Mouse (Mus musculus): Measurements from ENCODE around the gene 1700080E11Rik. TPM values are rescaled to one million over a fixed set of nuclear protein-coding genes. Genes with fewer than 3 reads are reported as not detected.

The 1700080E11Rik gene
- polyA plus RNA-seq (2014; fragmentation: Nextera tagmentation; extraction: Ambion mirVana), result not detected in 2 replicates

DNA sequence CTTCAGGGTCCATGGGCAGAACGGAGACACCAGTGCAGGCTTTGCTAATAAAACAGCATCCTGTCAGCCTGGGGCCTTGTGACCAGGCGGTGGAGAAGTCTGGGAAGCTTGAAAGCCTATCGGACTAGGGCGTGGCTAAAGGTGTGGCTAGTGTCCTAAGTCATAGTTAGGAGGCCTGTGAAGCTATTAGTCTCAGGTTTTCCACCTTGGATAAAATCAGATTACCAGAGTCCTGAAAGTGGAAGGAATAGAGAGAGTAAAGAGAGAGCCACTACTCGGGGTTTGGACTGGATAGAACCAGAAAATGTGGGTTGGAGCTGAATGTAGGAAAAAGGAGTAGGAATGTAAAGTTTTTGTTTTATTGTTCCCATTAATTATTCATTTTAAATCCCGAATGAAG, at the start of gene 1700080E11Rik:
Gene 1700080E11Rik, minus strand, starts transcription at position 101 of the 400 bp plus-strand sequence.
- no peak within 1 kb of the TSS for H3K4me2 ChIP-seq (replicated peaks; ENCODE audit: low read depth, low read length)
- no peaks in the 10 kb centered on the region for H3K36me3 ChIP-seq (ENCODE audit: control insufficient read depth, insufficient read depth, low read length)
- H3K4me1 ChIP-seq (ENCODE audit: control insufficient read depth, insufficient read depth, low read length), result no peaks in the 10 kb centered on the region
- no peak within 1 kb of the TSS for H3K9ac ChIP-seq (ENCODE audit: low read depth, low read length)
- H3K4me3 ChIP-seq (ENCODE audit: low read length), result no peak within 1 kb of the TSS
- no peaks in the 10 kb centered on the region for H3K27me3 ChIP-seq (ENCODE audit: control insufficient read depth, insufficient read depth, low read length)
- no peaks in the 10 kb centered on the region for H3K9me3 ChIP-seq (ENCODE audit: control insufficient read depth, low read length)
- no peak for ATAC-seq (ENCODE audit: low FRiP score, low TSS enrichment)
- WGBS, result 80% methylated on average over 6 of the region's 6 CpGs
- no peak within 1 kb of the TSS for H3K27ac ChIP-seq (ENCODE audit: low read depth, low read length)

- no peak for ATAC-seq (ENCODE audit: low FRiP score, low TSS enrichment)
These were observed 41.8 kb upstream of the 1700080E11Rik start for GRCm38 (mm10) chr9:105186725-105187124.

DNA sequence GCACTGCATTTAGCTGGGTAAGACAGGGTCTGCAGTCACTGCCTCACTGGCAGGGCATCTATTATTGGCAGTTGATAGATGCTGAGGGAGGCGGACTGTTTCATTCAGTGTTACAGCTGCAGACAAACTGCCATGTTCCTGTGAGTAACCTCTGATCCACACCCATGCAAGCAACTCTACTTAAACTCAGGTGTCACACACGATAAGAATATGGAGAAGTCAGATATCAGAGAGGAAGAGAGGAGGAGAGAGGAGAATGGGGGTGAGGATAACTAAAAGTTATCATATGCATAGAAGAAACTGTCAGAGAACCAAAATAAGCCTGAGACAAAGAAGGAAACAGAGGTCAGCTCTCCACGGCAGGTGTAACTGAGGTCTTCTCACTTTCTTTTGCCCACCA, 37.5 kb upstream of the 1700080E11Rik start:
- no peak overlapping the region for H3K4me3 ChIP-seq (ENCODE audit: low read length)
- H3K9me3 ChIP-seq (ENCODE audit: control insufficient read depth, low read length), result no peaks in the 10 kb centered on the region
- no peak for ATAC-seq (ENCODE audit: low FRiP score, low TSS enrichment)
- no peaks in the 10 kb centered on the region for H3K36me3 ChIP-seq (ENCODE audit: control insufficient read depth, insufficient read depth, low read length)
- H3K9ac ChIP-seq (ENCODE audit: low read depth, low read length), result no peak overlapping the region
- no peak overlapping the region for H3K27ac ChIP-seq (ENCODE audit: low read depth, low read length)
- no peaks in the 10 kb centered on the region for H3K4me1 ChIP-seq (ENCODE audit: control insufficient read depth, insufficient read depth, low read length)
- 80% methylated on average over 3 of the region's 3 CpGs for WGBS
- no peak overlapping the region for H3K4me2 ChIP-seq (replicated peaks; ENCODE audit: low read depth, low read length)
- H3K27me3 ChIP-seq (ENCODE audit: control insufficient read depth, insufficient read depth, low read length), result no peaks in the 10 kb centered on the region

More at GRCm38 (mm10) chr9:105186725-105187124, 41.8 kb upstream of the 1700080E11Rik start:
- Histone ChIP-seq H3K4me1 (ENCODE audit: control insufficient read depth, insufficient read depth, low read length) (no peaks in the 10 kb centered on the region), H3K4me2 (replicated peaks; ENCODE audit: low read depth, low read length) (no peak overlapping the region), H3K9ac (ENCODE audit: low read depth, low read length) (no peak overlapping the region), H3K4me3 (ENCODE audit: low read length) (no peak overlapping the region), H3K9me3 (ENCODE audit: control insufficient read depth, low read length) (no peaks in the 10 kb centered on the region), H3K27ac (ENCODE audit: low read depth, low read length) (no peak overlapping the region), H3K27me3 (ENCODE audit: control insufficient read depth, insufficient read depth, low read length) (no peaks in the 10 kb centered on the region), H3K36me3 (ENCODE audit: control insufficient read depth, insufficient read depth, low read length) (no peaks in the 10 kb centered on the region)
- 72% methylated on average over 3 of the region's 3 CpGs for WGBS

DNA sequence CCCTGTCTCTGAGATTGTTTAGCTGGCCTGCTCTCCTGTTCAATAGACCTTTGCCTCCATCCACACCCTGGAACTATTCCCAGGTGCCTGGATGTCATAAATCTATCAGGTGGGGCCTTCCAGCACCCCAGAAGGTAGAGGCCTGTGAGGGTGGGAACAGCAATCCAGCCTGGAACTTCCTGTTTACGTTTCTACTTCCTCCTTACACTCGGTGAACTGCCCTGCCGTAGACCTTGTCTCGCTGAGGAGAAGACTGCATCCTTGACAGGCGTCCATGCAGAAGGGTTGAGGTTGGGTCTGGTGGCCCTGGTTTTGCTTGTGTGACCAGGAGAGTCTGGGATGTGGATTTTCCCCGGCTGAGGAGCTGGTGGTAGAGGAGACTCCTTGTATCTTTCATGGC, 5.7 kb downstream of the 1700080E11Rik start:
- Histone ChIP-seq H3K4me3 (ENCODE audit: low read length) (no peak overlapping the region), H3K27me3 (ENCODE audit: control insufficient read depth, insufficient read depth, low read length) (no peaks in the 10 kb centered on the region), H3K4me1 (ENCODE audit: control insufficient read depth, insufficient read depth, low read length) (no peaks in the 10 kb centered on the region), H3K9me3 (ENCODE audit: control insufficient read depth, low read length) (no peaks in the 10 kb centered on the region), H3K36me3 (ENCODE audit: control insufficient read depth, insufficient read depth, low read length) (no peaks in the 10 kb centered on the region), H3K4me2 (replicated peaks; ENCODE audit: low read depth, low read length) (no peak overlapping the region), H3K9ac (ENCODE audit: low read depth, low read length) (no peak overlapping the region), H3K27ac (ENCODE audit: low read depth, low read length) (no peak overlapping the region)
- WGBS, result 72% methylated on average over 6 of the region's 6 CpGs
- no peak for ATAC-seq (ENCODE audit: low FRiP score, low TSS enrichment)

GRCm38 (mm10) chr9:105136404-105136803, 8.5 kb downstream of the 1700080E11Rik start:
- H3K27me3 ChIP-seq (ENCODE audit: control insufficient read depth, insufficient read depth, low read length), result no peaks in the 10 kb centered on the region
- no peak for ATAC-seq (ENCODE audit: low FRiP score, low TSS enrichment)
- H3K9ac ChIP-seq (ENCODE audit: low read depth, low read length), result no peak overlapping the region
- WGBS, result 24% methylated on average over 1 of the region's 1 CpGs
- H3K36me3 ChIP-seq (ENCODE audit: control insufficient read depth, insufficient read depth, low read length), result no peaks in the 10 kb centered on the region
- no peak overlapping the region for H3K27ac ChIP-seq (ENCODE audit: low read depth, low read length)
- H3K9me3 ChIP-seq (ENCODE audit: control insufficient read depth, low read length), result no peaks in the 10 kb centered on the region
- no peak overlapping the region for H3K4me2 ChIP-seq (replicated peaks; ENCODE audit: low read depth, low read length)
- H3K4me1 ChIP-seq (ENCODE audit: control insufficient read depth, insufficient read depth, low read length), result no peaks in the 10 kb centered on the region
- H3K4me3 ChIP-seq (ENCODE audit: low read length), result no peak overlapping the region

GRCm38 (mm10) chr9:105134536-105134935, 10.4 kb downstream of the 1700080E11Rik start:
- ATAC-seq (ENCODE audit: low FRiP score, low TSS enrichment), result no peak
- H3K27me3 ChIP-seq (ENCODE audit: control insufficient read depth, insufficient read depth, low read length), result no peaks in the 10 kb centered on the region; the same call in 1 of the 2 replicates
- no peak overlapping the region for H3K9ac ChIP-seq (ENCODE audit: low read depth, low read length)
- H3K27ac ChIP-seq (ENCODE audit: low read depth, low read length), result no peak overlapping the region
- no peaks in the 10 kb centered on the region for H3K9me3 ChIP-seq (ENCODE audit: control insufficient read depth, low read length)
- H3K36me3 ChIP-seq (ENCODE audit: control insufficient read depth, insufficient read depth, low read length), result no peaks in the 10 kb centered on the region
- no peak overlapping the region for H3K4me3 ChIP-seq (ENCODE audit: low read length)
- H3K4me2 ChIP-seq (replicated peaks; ENCODE audit: low read depth, low read length), result no peak overlapping the region
- H3K4me1 ChIP-seq (ENCODE audit: control insufficient read depth, insufficient read depth, low read length), result no peaks in the 10 kb centered on the region
- WGBS, result 90% methylated on average over 5 of the region's 5 CpGs

DNA sequence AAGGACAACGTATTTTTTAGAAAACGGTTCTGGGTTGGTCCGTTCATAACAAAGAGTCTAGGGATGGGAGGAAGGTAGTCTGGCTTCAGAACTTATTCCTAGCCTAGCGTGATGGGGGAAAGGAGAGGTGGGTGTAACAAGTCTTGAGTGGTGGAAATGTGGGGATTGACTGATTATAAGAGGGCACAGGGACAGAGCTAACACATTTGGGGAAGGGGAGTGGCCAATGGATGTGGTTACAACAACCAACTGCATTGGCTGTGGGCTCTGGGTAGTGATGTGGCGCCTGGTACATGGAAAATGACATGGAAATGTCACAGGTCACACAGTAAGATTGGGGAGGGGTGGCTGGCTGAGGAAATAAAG, 12.9 kb downstream of the 1700080E11Rik start:
- Histone ChIP-seq H3K9me3 (ENCODE audit: control insufficient read depth, low read length) (no peaks in the 10 kb centered on the region), H3K4me3 (ENCODE audit: low read length) (peak overlapping the region; percentile 69), H3K27ac (ENCODE audit: low read depth, low read length) (no peak overlapping the region), H3K9ac (ENCODE audit: low read depth, low read length) (0 out of 2 replicates have a peak overlapping the region, but pooled peaks have one; percentile 68), H3K27me3 (ENCODE audit: control insufficient read depth, insufficient read depth, low read length) (no peaks in the 10 kb centered on the region; the same call in 1 of the 2 replicates), H3K36me3 (ENCODE audit: control insufficient read depth, insufficient read depth, low read length) (no peaks in the 10 kb centered on the region), H3K4me2 (replicated peaks; ENCODE audit: low read depth, low read length) (peak overlapping the region; percentile 87), H3K4me1 (ENCODE audit: control insufficient read depth, insufficient read depth, low read length) (no peaks in the 10 kb centered on the region)
- ATAC-seq (ENCODE audit: low FRiP score, low TSS enrichment), result peak; percentile 40; the same call in 1 of the 2 replicates
- WGBS, result 22% methylated on average over 5 of the region's 5 CpGs

DNA sequence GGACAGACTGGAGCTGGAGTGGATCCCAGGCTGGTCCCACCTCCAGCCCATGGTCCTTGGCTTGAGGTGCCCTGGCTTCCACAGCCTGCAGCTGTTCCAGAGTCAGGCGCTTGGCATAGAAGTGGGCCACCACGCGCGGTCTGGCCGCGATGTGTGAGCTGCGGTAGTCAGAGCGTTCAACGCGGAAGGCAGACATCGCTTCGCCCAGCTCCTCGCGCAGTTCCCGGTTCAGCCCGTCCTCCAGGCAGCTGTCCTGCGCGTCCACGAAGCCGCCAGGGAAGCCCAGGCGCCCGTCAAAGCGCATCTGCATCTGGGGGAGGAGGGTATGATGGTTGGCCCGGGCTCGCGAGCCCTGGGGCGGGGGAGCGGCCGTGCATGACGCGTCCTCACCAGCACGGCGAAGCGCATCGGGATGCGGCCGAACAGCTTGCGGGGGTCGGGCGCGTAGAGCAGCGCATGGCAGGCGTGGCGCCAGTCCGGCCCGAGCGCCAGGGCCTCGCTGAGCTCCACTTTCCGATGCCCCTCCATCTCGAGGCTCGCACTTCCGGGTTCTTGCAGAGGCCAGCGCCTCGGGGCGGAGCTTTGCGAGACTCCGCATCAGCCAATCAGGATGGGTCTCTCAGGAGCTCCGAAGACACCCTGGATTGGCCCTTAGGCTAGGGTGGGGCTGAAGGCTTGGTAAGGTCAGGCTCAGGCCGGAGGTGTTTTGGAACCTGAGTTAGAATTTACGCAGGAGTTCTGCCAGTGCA, 13.5 kb downstream of the 1700080E11Rik start, which contains the start of gene Nudt16:
Gene Nudt16, minus strand, starts transcription at position 572 of the 749 bp plus-strand sequence.
- Histone ChIP-seq H3K36me3 (ENCODE audit: control insufficient read depth, insufficient read depth, low read length) (no peaks in the 10 kb centered on the region), H3K9me3 (ENCODE audit: control insufficient read depth, low read length) (no peaks in the 10 kb centered on the region), H3K27ac (ENCODE audit: low read depth, low read length) (peak within 1 kb of the TSS; percentile 73), H3K9ac (ENCODE audit: low read depth, low read length) (peak within 1 kb of the TSS; percentile 68), H3K27me3 (ENCODE audit: control insufficient read depth, insufficient read depth, low read length) (no peaks in the 10 kb centered on the region; the same call in 1 of the 2 replicates), H3K4me1 (ENCODE audit: control insufficient read depth, insufficient read depth, low read length) (no peaks in the 10 kb centered on the region), H3K4me3 (ENCODE audit: low read length) (peak within 1 kb of the TSS; percentile 69), H3K4me2 (replicated peaks; ENCODE audit: low read depth, low read length) (peak within 1 kb of the TSS; percentile 87)
- peak; percentile 99 for ATAC-seq (ENCODE audit: low FRiP score, low TSS enrichment)
- under 1% methylated on average over 55 of the region's 60 CpGs for WGBS

GRCm38 (mm10) chr9:105130331-105130730, 14.6 kb downstream of the 1700080E11Rik start:
- no peaks in the 10 kb centered on the region; the same call in 1 of the 2 replicates for H3K27me3 ChIP-seq (ENCODE audit: control insufficient read depth, insufficient read depth, low read length)
- H3K9ac ChIP-seq (ENCODE audit: low read depth, low read length), result no peak overlapping the region
- H3K4me2 ChIP-seq (replicated peaks; ENCODE audit: low read depth, low read length), result no peak overlapping the region
- 95% methylated on average over 8 of the region's 8 CpGs for WGBS
- H3K27ac ChIP-seq (ENCODE audit: low read depth, low read length), result no peak overlapping the region
- no peak overlapping the region for H3K4me3 ChIP-seq (ENCODE audit: low read length)
- H3K9me3 ChIP-seq (ENCODE audit: control insufficient read depth, low read length), result no peaks in the 10 kb centered on the region
- no peaks in the 10 kb centered on the region for H3K36me3 ChIP-seq (ENCODE audit: control insufficient read depth, insufficient read depth, low read length)
- no peak for ATAC-seq (ENCODE audit: low FRiP score, low TSS enrichment)
- H3K4me1 ChIP-seq (ENCODE audit: control insufficient read depth, insufficient read depth, low read length), result no peaks in the 10 kb centered on the region

Data from kidney, embryonic 14.5 days (tissue).